Mouse (Mus musculus): Measurements from ENCODE around the gene Adh6a. TPM values are rescaled to one million over a fixed set of nuclear protein-coding genes. Genes with fewer than 3 reads are reported as not detected.

The Adh6a gene
- polyA plus RNA-seq, 1 experiment: 76.3 TPM

DNA sequence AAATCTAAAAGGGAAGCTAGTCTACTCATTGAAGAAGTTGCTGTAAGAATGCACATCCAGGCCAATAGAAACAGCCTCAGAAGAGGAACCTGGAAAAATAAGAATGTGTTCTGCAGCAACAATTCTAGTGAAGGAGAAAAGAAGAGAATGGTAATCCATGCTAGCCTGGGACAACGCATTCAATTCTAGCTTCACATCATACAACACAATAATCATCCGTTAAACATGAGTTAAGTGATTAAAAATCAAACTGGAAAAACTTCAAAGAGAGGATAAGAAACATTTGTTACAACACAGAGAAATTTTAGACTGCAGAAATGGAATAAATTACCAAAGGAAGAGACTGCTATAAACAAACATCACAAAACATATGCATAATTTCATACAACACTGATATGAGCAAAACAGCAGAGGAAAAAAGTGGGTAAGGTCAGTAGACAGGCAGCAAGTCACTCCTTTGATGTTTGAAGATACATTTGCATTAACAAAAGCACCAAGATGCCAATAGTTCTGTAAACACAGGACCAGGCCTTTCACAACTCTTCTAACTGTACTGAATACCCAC, 3.9 kb downstream of the Adh6a start:
- H3K36me3 ChIP-seq (ENCODE audit: control insufficient read depth, insufficient read depth, low read length): peaks cover 31% of the 10 kb centered on the region
- H3K4me1 ChIP-seq (ENCODE audit: control insufficient read depth, insufficient read depth, insufficient read length, low read length): peaks cover 7% of the 10 kb centered on the region; the same call in 1 of the 2 replicates
- WGBS: 88% methylated on average over 2 of the region's 2 CpGs
- no peak for TF ChIP-seq POLR2A (IDR thresholded peaks at IDR 0.05; ENCODE audit: low read depth, low read length)
- no peak for TF ChIP-seq CTCF (IDR thresholded peaks at IDR 0.05; ENCODE audit: extremely low read depth, insufficient read length, insufficient replicate concordance, low read depth, low read length)
- no peak overlapping the region for H3K27ac ChIP-seq (ENCODE audit: insufficient read depth, low read depth, low read length)
- no peak overlapping the region for H3K4me3 ChIP-seq (ENCODE audit: low read depth, low read length)
- no peaks in the 10 kb centered on the region for H3K27me3 ChIP-seq (ENCODE audit: control insufficient read depth, insufficient read depth, low read length)

DNA sequence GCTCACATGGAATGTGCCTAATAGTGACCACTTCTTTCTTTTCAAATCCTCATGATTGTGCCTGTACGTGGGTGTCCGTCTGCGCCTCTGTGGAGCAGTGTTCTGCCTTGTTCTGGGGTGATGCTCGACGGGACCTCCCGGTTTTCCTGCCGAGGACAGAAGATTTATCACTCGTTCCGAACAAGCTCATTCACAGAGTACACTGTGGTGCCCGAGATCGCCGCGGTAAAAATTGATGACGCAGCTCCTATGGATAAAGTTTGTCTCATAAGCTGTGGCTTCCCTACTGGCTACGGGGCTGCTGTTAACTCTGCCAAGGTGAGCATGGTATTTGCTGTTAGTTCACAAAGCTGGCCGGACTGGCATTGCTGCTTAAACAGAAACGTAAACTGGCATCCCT, 11.9 kb downstream of the Adh6a start:
- H3K4me3 ChIP-seq (ENCODE audit: low read depth, low read length): no peak overlapping the region
- no peaks in the 10 kb centered on the region for H3K4me1 ChIP-seq (ENCODE audit: control insufficient read depth, insufficient read depth, insufficient read length, low read length)
- no peak overlapping the region for H3K27ac ChIP-seq (ENCODE audit: insufficient read depth, low read depth, low read length)
- H3K27me3 ChIP-seq (ENCODE audit: control insufficient read depth, insufficient read depth, low read length): no peaks in the 10 kb centered on the region
- WGBS: 94% methylated on average over 17 of the region's 17 CpGs
- peaks cover 68% of the 10 kb centered on the region for H3K36me3 ChIP-seq (ENCODE audit: control insufficient read depth, insufficient read depth, low read length)
- TF ChIP-seq POLR2A (IDR thresholded peaks at IDR 0.05; ENCODE audit: low read depth, low read length) (no peak), CTCF (IDR thresholded peaks at IDR 0.05; ENCODE audit: extremely low read depth, insufficient read length, insufficient replicate concordance, low read depth, low read length) (no peak)

DNA sequence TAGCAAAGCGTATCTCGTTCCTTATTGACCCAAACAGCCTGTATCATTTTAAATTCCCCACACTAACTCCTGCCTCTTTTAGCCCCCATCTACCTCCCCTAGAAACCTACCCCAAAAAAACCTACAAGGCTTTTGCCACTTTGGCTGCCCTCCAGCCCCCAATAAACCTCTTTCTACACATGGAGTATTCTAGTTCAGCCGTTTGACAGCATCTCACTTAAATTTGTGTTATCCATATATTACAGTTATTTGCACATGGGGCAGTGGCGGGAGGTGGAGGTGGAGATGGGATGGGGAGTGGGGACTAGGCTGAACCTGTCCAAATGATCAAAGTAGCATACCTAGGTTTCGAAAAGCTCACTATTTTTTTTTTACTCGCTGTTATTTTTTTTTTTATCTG, 12.4 kb downstream of the Adh6a start:
- TF ChIP-seq POLR2A (IDR thresholded peaks at IDR 0.05; ENCODE audit: low read depth, low read length) (no peak), CTCF (IDR thresholded peaks at IDR 0.05; ENCODE audit: extremely low read depth, insufficient read length, insufficient replicate concordance, low read depth, low read length) (no peak)
- WGBS: 89% methylated on average over 6 of the region's 6 CpGs

DNA sequence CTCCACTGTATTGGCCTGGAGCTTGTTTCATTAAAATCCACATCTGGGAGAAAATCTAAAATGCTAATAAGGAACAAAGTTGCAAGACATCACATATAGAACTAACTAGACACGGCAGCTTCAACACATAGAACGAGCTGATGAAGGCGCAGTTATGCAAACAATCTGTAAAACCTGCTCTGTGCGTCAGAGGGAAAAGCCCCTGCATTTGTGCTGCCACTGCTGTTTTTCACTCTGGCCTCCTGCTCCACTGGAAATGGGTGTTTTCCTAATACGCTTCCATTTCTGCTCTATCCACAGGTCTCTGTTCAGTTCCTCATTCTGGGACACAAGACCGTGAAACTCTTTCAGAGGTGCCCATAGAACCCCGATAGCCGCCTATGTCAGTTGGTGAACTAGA, 20.8 kb downstream of the Adh6a start:
- Histone ChIP-seq H3K27ac (ENCODE audit: insufficient read depth, low read depth, low read length) (no peak overlapping the region), H3K4me3 (ENCODE audit: low read depth, low read length) (no peak overlapping the region), H3K36me3 (ENCODE audit: control insufficient read depth, insufficient read depth, low read length) (peaks cover 12% of the 10 kb centered on the region; the same call in 1 of the 2 replicates), H3K27me3 (ENCODE audit: control insufficient read depth, insufficient read depth, low read length) (no peaks in the 10 kb centered on the region), H3K4me1 (ENCODE audit: control insufficient read depth, insufficient read depth, insufficient read length, low read length) (peaks cover 7% of the 10 kb centered on the region)
- TF ChIP-seq CTCF (IDR thresholded peaks at IDR 0.05; ENCODE audit: extremely low read depth, insufficient read length, insufficient replicate concordance, low read depth, low read length): no peak
- no peak for TF ChIP-seq POLR2A (IDR thresholded peaks at IDR 0.05; ENCODE audit: low read depth, low read length)
- WGBS: 62% methylated on average over 8 of the region's 8 CpGs

More for the DNA sequence above, 12.4 kb downstream of the Adh6a start:
- Histone ChIP-seq H3K4me1 (ENCODE audit: control insufficient read depth, insufficient read depth, insufficient read length, low read length) (no peaks in the 10 kb centered on the region), H3K4me3 (ENCODE audit: low read depth, low read length) (no peak overlapping the region), H3K27me3 (ENCODE audit: control insufficient read depth, insufficient read depth, low read length) (no peaks in the 10 kb centered on the region), H3K27ac (ENCODE audit: insufficient read depth, low read depth, low read length) (no peak overlapping the region), H3K36me3 (ENCODE audit: control insufficient read depth, insufficient read depth, low read length) (peaks cover 68% of the 10 kb centered on the region)

DNA sequence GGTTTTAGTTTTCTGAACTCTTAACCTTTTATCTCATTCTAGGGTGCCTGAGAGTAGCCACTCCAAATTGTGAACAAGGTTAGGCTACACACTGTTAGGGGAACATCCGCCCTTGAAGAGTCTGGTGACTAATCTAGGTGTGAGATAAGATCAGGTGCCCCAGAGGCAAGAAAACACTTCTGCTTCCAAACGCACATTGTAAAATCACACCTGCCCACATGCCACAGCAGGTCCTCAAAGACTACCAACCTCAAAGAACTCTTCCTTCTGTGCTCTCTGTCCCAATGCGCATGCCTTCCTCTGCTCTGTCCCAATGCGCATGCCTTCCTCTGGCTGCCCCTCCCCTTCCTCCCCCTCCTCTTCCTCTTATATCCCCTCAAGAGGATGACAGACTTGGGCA, 21.2 kb downstream of the Adh6a start:
- 39% methylated on average over 4 of the region's 4 CpGs for WGBS
- Histone ChIP-seq H3K36me3 (ENCODE audit: control insufficient read depth, insufficient read depth, low read length) (peaks cover 12% of the 10 kb centered on the region; the same call in 1 of the 2 replicates), H3K27ac (ENCODE audit: insufficient read depth, low read depth, low read length) (no peak overlapping the region), H3K4me3 (ENCODE audit: low read depth, low read length) (no peak overlapping the region), H3K27me3 (ENCODE audit: control insufficient read depth, insufficient read depth, low read length) (no peaks in the 10 kb centered on the region), H3K4me1 (ENCODE audit: control insufficient read depth, insufficient read depth, insufficient read length, low read length) (peaks cover 7% of the 10 kb centered on the region)
- no peak for TF ChIP-seq CTCF (IDR thresholded peaks at IDR 0.05; ENCODE audit: extremely low read depth, insufficient read length, insufficient replicate concordance, low read depth, low read length)
- TF ChIP-seq POLR2A (IDR thresholded peaks at IDR 0.05; ENCODE audit: low read depth, low read length): no peak

DNA sequence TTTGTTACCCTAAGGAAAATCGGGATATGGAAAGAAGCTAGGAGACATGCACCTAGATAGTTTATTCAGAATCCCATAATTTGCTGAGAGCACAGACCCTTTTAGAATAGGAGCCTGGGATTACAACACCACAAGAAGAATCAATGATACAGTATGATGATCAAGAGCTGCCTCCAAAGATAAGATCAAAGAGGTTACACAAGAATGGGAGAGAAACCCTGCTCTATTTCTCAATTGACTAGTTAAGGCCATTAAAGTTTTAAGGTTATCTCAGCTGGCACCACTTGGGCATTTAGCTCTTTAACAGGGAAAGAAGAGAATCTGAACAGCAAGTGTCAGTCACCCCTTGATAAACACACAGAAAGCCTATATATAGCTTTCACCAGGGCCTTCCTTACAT, 22.5 kb downstream of the Adh6a start:
- 96% methylated on average over 1 of the region's 1 CpGs for WGBS

DNA sequence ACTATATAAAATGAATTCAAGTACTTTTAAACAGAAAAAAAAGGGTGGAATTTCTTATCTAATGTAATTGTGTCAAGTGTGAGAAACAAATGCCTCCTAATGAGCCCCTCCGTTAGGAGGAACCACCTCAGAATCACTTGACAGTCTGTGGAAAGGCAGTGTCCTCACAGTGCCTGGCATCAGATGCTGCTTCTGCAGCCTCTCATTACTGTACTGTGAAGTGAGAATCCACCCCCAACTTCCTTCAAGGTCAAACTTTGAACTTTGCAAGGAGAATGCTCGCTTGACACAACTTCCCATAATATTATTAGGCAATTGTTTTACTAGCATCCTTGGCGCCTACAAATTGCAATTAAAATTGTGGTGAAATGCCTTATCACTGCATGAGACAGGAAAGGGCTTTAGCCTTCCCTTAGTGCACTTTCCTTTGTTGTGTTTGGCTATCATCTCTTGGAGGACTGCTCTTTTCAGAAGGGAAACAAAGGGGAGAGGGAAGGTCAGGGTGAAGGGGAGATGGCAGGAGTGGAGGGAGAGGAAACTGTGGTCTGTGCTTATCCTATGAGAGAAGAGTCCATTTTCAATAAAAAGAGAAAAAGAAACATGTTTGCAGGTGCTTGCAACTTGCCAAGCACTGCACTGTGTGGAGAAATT, 23.1 kb downstream of the Adh6a start:
- H3K36me3 ChIP-seq (ENCODE audit: control insufficient read depth, insufficient read depth, low read length): peaks cover 2% of the 10 kb centered on the region; the same call in 1 of the 2 replicates
- H3K4me3 ChIP-seq (ENCODE audit: low read depth, low read length): no peak overlapping the region
- H3K27me3 ChIP-seq (ENCODE audit: control insufficient read depth, insufficient read depth, low read length): no peaks in the 10 kb centered on the region
- 61% methylated on average over 3 of the region's 3 CpGs for WGBS
- peaks cover 10% of the 10 kb centered on the region for H3K4me1 ChIP-seq (ENCODE audit: control insufficient read depth, insufficient read depth, insufficient read length, low read length)
- no peak overlapping the region for H3K27ac ChIP-seq (ENCODE audit: insufficient read depth, low read depth, low read length)
- TF ChIP-seq CTCF (IDR thresholded peaks at IDR 0.05; ENCODE audit: extremely low read depth, insufficient read length, insufficient replicate concordance, low read depth, low read length) (no peak), POLR2A (IDR thresholded peaks at IDR 0.05; ENCODE audit: low read depth, low read length) (no peak)

More for the DNA sequence above, 22.5 kb downstream of the Adh6a start:
- H3K27me3 ChIP-seq (ENCODE audit: control insufficient read depth, insufficient read depth, low read length): no peaks in the 10 kb centered on the region
- H3K4me1 ChIP-seq (ENCODE audit: control insufficient read depth, insufficient read depth, insufficient read length, low read length): peaks cover 10% of the 10 kb centered on the region
- no peak overlapping the region for H3K27ac ChIP-seq (ENCODE audit: insufficient read depth, low read depth, low read length)
- TF ChIP-seq CTCF (IDR thresholded peaks at IDR 0.05; ENCODE audit: extremely low read depth, insufficient read length, insufficient replicate concordance, low read depth, low read length) (no peak), POLR2A (IDR thresholded peaks at IDR 0.05; ENCODE audit: low read depth, low read length) (no peak)
- no peak overlapping the region for H3K4me3 ChIP-seq (ENCODE audit: low read depth, low read length)
- H3K36me3 ChIP-seq (ENCODE audit: control insufficient read depth, insufficient read depth, low read length): peaks cover 4% of the 10 kb centered on the region; the same call in 1 of the 2 replicates

All from small intestine, adult 2 months (tissue).